Mouse (Mus musculus): ENCODE results near the gene Smc4. TPM values are rescaled to one million over a fixed set of nuclear protein-coding genes. Genes with fewer than 3 reads are reported as not detected.
A peak's percentile ranks its signal among the peaks of the same experiment; 100 is the strongest.

Gene Smc4
- polyA plus RNA-seq, 1 experiment from 2014 or later = 56.6 TPM

DNA sequence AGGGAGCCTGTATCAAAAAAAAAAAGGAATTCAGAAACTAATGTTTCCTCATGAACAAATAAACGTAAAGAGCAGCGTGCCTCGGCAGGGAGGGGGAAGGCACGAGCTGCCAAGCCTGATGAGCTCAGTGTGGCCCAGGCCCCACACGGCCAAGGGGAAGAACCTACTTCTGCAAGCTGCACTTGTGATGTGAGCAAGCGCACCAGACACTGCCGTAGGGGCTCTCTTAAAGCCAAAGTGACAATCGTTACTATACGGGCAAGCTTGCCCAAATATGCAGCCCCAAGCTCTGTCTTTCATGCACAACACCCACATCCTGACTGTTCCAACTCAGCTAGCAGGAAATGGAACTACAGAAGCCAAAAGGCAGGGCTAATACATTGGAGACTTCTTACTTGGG lies 23.6 kb upstream of the Smc4 start:
- Histone ChIP-seq H3K9ac (ENCODE audit: low read depth, low read length) (no peak overlapping the region), H3K4me1 (replicated peaks; ENCODE audit: control insufficient read depth, insufficient read depth, low read length) (no peaks in the 10 kb centered on the region), H3K27ac (ENCODE audit: low read depth, low read length) (no peak overlapping the region), H3K4me2 (replicated peaks; ENCODE audit: low read depth) (no peak overlapping the region), H3K4me3 (ENCODE audit: low read depth, low read length) (no peak overlapping the region), H3K27me3 (replicated peaks; ENCODE audit: control insufficient read depth, insufficient read depth, low read length) (no peaks in the 10 kb centered on the region), H3K9me3 (ENCODE audit: control insufficient read depth) (no peaks in the 10 kb centered on the region), H3K36me3 (ENCODE audit: control insufficient read depth, insufficient read depth) (no peaks in the 10 kb centered on the region)
- TF ChIP-seq CTCF (IDR thresholded peaks at IDR 0.05; ENCODE audit: low read depth) = no peak
- ATAC-seq = no peak
- 63% methylated on average over 9 of the region's 9 CpGs for WGBS

GRCm38 (mm10) chr3:68986550-68986949 lies 18.0 kb upstream of the Smc4 start:
- no peaks in the 10 kb centered on the region for H3K27me3 ChIP-seq (replicated peaks; ENCODE audit: control insufficient read depth, insufficient read depth, low read length)
- WGBS = 88% methylated on average over 2 of the region's 2 CpGs
- ATAC-seq = no peak
- H3K9me3 ChIP-seq (ENCODE audit: control insufficient read depth) = no peaks in the 10 kb centered on the region
- H3K4me1 ChIP-seq (replicated peaks; ENCODE audit: control insufficient read depth, insufficient read depth, low read length) = no peaks in the 10 kb centered on the region
- H3K27ac ChIP-seq (ENCODE audit: low read depth, low read length) = no peak overlapping the region
- no peak overlapping the region for H3K4me2 ChIP-seq (replicated peaks; ENCODE audit: low read depth)
- no peak overlapping the region for H3K9ac ChIP-seq (ENCODE audit: low read depth, low read length)
- peaks cover 5% of the 10 kb centered on the region; the same call in 1 of the 2 replicates for H3K36me3 ChIP-seq (ENCODE audit: control insufficient read depth, insufficient read depth)
- no peak for TF ChIP-seq CTCF (IDR thresholded peaks at IDR 0.05; ENCODE audit: low read depth)
- H3K4me3 ChIP-seq (ENCODE audit: low read depth, low read length) = no peak overlapping the region

- no peak overlapping the region for H3K9ac ChIP-seq (ENCODE audit: low read depth, low read length)
- no peaks in the 10 kb centered on the region for H3K9me3 ChIP-seq (ENCODE audit: control insufficient read depth)
- ATAC-seq = no peak
- no peak overlapping the region for H3K4me3 ChIP-seq (ENCODE audit: low read depth, low read length)
- TF ChIP-seq CTCF (IDR thresholded peaks at IDR 0.05; ENCODE audit: low read depth) = peak; percentile 41
- H3K4me1 ChIP-seq (replicated peaks; ENCODE audit: control insufficient read depth, insufficient read depth, low read length) = no peaks in the 10 kb centered on the region; the same call in 1 of the 2 replicates
- 84% methylated on average over 4 of the region's 4 CpGs for WGBS
- H3K4me2 ChIP-seq (replicated peaks; ENCODE audit: low read depth) = no peak overlapping the region
- H3K36me3 ChIP-seq (ENCODE audit: control insufficient read depth, insufficient read depth) = no peaks in the 10 kb centered on the region
- H3K27me3 ChIP-seq (replicated peaks; ENCODE audit: control insufficient read depth, insufficient read depth, low read length) = no peaks in the 10 kb centered on the region
- H3K27ac ChIP-seq (ENCODE audit: low read depth, low read length) = no peak overlapping the region
Measured at GRCm38 (mm10) chr3:69002781-69003180, 1.8 kb upstream of the Smc4 start.

- H3K9ac ChIP-seq (ENCODE audit: low read depth, low read length) = 0 out of 2 replicates have a peak overlapping the region, but pooled peaks have one; percentile 5
- TF ChIP-seq CTCF (IDR thresholded peaks at IDR 0.05; ENCODE audit: low read depth) = peak; percentile 33
- ATAC-seq = 0 out of 2 replicates have a peak, but pooled peaks have one; percentile 1
- H3K9me3 ChIP-seq (ENCODE audit: control insufficient read depth) = no peaks in the 10 kb centered on the region
- H3K27ac ChIP-seq (ENCODE audit: low read depth, low read length) = no peak overlapping the region
- H3K4me3 ChIP-seq (ENCODE audit: low read depth, low read length) = peak overlapping the region; percentile 98
- H3K27me3 ChIP-seq (replicated peaks; ENCODE audit: control insufficient read depth, insufficient read depth, low read length) = no peaks in the 10 kb centered on the region
- under 1% methylated on average over 7 of the region's 7 CpGs for WGBS
- H3K4me2 ChIP-seq (replicated peaks; ENCODE audit: low read depth) = peak overlapping the region; percentile 59
- no peaks in the 10 kb centered on the region for H3K36me3 ChIP-seq (ENCODE audit: control insufficient read depth, insufficient read depth)
- no peaks in the 10 kb centered on the region; the same call in 1 of the 2 replicates for H3K4me1 ChIP-seq (replicated peaks; ENCODE audit: control insufficient read depth, insufficient read depth, low read length)
Measured at GRCm38 (mm10) chr3:69004055-69004436, 492 bp upstream of the Smc4 start.

DNA sequence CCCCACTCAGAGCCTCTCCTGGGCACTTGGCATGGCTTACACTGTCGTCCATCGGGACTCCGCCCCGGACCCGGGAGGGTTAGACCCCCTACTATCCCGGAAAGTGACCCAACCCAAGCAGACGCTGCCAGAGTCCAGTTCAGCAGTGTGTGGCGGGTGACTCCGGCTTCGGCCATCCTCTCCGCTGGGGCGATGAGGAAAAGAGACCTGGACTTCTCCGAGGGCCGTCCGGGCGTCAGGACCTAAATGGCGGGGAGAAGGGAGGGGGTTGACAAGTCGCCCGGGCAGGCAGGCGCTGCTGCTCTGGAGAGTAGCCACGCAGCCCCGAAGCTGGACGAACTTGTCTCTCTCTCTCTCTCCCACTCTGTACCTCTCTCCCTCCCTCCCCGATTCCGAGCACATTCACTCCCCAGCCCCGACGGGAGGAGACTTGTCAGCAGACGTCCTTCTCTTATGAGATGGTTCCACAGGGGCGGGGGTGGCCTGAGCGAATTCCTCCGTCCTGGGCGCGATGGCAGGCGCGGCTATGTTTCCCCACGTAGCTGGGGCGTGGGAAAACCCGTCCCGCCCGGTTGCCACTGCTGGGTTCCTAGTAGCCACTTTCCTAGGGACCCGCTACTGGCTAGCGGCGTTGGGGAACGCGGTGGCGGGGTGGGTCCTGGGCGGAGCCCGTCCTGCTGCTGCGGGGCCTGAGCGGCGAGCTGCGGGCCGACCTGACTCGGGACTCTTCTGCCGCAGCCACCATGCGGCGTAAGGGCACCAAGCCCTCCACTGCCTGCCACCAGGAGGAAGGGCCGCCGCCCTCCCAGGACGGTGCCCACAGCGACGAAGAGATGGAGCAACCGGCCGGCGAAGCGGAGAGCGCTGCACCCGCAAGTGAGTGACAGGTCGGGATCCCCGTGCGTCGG lies 1.1 kb downstream of the Smc4 start:
- Histone ChIP-seq H3K27me3 (replicated peaks; ENCODE audit: control insufficient read depth, insufficient read depth, low read length) (no peaks in the 10 kb centered on the region), H3K27ac (ENCODE audit: low read depth, low read length) (peak overlapping the region; percentile 88), H3K4me1 (replicated peaks; ENCODE audit: control insufficient read depth, insufficient read depth, low read length) (no peaks in the 10 kb centered on the region; the same call in 1 of the 2 replicates), H3K36me3 (ENCODE audit: control insufficient read depth, insufficient read depth) (no peaks in the 10 kb centered on the region), H3K4me2 (replicated peaks; ENCODE audit: low read depth) (peak overlapping the region; percentile 85), H3K9me3 (ENCODE audit: control insufficient read depth) (no peaks in the 10 kb centered on the region), H3K9ac (ENCODE audit: low read depth, low read length) (peak overlapping the region; percentile 84), H3K4me3 (ENCODE audit: low read depth, low read length) (peak overlapping the region; percentile 98)
- TF ChIP-seq CTCF (IDR thresholded peaks at IDR 0.05; ENCODE audit: low read depth) = peak; percentile 50
- ATAC-seq = peak; percentile 29
- under 1% methylated on average over 72 of the region's 72 CpGs for WGBS

- H3K36me3 ChIP-seq (ENCODE audit: control insufficient read depth, insufficient read depth) = no peaks in the 10 kb centered on the region
- H3K4me3 ChIP-seq (ENCODE audit: low read depth, low read length) = peak overlapping the region; percentile 98
- peak overlapping the region; percentile 84 for H3K9ac ChIP-seq (ENCODE audit: low read depth, low read length)
- WGBS = 3% methylated on average over 21 of the region's 21 CpGs
- TF ChIP-seq CTCF (IDR thresholded peaks at IDR 0.05; ENCODE audit: low read depth) = no peak
- no peaks in the 10 kb centered on the region for H3K27me3 ChIP-seq (replicated peaks; ENCODE audit: control insufficient read depth, insufficient read depth, low read length)
- peak overlapping the region; percentile 85 for H3K4me2 ChIP-seq (replicated peaks; ENCODE audit: low read depth)
- no peaks in the 10 kb centered on the region; the same call in 1 of the 2 replicates for H3K4me1 ChIP-seq (replicated peaks; ENCODE audit: control insufficient read depth, insufficient read depth, low read length)
- no peaks in the 10 kb centered on the region for H3K9me3 ChIP-seq (ENCODE audit: control insufficient read depth)
- peak overlapping the region; percentile 88; the same call in 1 of the 2 replicates for H3K27ac ChIP-seq (ENCODE audit: low read depth, low read length)
- ATAC-seq = no peak
Measured at GRCm38 (mm10) chr3:69006246-69006760, 1.8 kb downstream of the Smc4 start.

Data from intestine, postnatal 0 days (tissue).